Mouse (Mus musculus) gastrocnemius, adult 8-10 months (tissue): ENCODE measurements around the gene Crip3. TPM values are rescaled to one million over a fixed set of nuclear protein-coding genes. Genes with fewer than 3 reads are reported as not detected.

Experiments used
- DNase-seq, 2 experiments: peaks; one replicate each; pipeline ENCODE4 v3.0.0; 2022; ENCODE audit warnings: low spot score in 2 of 2
- total RNA-seq, 4 experiments: library from RNA; stranded (reverse); gene quantifications; 2 replicates each; pipeline ENCODE4 v1.2.4; 2022

Crip3 gene
- total RNA-seq, 4 experiments from 2014 or later = 0.40 to 1.5 TPM; not detected in 2

DNA sequence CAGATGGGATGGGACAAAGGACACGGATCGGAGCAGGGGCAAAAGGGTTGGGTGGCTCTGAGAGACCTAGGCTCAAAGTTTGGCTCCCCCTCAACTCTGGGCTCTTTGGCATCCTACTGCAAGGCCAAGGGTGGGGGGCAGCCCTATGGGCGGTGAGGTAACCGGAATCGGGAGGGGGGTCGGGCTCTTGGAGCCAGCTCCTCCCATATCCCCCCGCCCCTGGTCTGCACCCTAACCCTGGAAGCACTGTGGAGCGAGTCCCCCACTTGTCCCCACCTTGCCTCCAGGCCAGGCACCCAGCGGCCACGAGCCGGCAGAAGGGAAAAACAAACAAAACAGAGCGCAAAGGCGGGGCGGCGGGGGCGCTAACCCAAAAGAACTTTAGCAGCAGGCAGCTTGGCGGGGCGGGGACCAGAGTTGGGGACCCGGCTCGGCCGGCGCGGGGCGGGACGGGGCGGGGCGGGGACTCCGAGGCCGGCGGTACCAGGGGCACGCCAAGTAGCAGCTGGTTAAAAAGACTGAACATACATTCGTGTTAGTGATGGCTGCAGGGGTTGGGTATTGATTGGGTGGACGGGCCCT, 26.5 kb downstream of the Crip3 start:
- no peak for DNase-seq

DNA sequence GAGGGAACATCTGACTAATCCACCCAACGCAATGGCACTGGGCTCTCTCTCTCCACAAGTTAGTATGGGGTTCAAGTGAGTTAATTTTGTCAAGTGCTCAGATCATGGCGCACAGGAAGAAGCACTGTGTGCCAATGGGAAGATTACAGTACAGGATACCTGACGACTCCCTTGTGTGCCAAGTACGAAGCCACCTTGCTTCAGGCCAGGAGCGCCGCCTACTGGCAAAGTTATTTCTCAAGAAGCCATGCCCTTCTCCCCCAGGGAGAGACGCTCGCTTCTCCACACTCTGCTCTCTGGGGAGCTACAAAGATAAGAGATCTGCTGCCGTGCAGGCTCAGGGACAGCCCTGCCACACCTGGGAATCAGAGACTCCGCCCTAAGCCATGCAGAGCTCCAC, 29.1 kb downstream of the Crip3 start:
- DNase-seq = peak; percentile 46 to 47

DNA sequence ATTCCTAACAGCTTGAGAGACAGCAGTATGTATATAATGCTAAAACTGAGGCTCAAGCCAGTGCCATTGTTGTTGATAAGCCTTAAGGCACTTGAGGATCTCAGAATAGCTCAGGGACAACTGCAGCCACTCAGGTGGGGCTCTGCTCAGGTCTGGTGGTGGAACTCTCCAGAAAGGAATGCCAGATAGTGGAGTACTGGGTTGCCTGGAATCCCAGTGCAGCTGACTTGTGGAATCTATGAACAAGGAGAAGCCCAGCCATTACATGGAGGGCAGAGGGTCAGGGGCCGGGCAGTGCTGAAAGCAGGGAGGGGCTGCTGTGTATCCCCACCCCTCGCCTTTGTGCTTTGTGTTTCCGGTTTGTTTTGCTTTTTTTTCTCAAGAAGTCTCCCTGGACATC, 29.7 kb downstream of the Crip3 start:
- DNase-seq = no peak

DNA sequence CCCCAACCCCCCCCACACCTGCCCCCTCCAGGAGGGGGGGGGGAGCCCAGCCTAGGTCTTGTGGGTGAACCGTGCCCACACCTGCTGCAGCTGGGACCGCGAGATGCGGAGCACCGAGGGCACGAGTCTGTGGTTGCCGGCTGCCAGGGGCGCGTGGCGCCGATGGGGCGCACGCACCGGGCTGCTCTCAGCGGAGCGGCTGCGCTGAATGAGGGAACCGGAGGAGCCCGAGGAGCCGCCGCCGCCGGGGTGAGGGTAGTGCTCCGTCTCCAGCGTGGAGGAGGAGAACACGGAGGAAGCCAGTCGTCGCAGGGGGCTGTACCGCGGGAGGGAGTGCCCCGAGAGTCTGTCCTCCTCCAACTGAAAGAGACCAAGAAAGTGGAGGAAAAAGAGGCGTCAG, 31.9 kb downstream of the Crip3 start:
- DNase-seq = no peak

DNA sequence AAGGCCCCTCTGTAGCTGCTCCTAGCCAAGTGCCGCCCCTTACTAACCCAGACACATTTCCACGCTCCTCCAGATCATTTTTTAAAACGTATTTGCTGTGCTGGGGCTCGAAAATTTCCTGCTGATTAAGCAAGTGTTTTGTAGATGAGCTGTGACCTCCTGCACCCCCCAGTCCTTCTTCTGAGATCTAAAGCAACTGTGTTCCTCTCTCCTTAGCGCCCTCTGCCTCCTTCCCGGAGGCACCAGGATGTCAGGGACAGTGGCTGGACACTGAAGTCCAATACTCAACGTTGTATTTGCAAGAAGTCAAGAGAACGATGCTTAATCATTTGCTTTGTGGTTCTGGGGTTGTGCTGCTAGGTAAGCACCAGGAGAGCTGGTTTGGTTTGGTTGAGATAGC, 32.6 kb downstream of the Crip3 start:
- DNase-seq = no peak

DNA sequence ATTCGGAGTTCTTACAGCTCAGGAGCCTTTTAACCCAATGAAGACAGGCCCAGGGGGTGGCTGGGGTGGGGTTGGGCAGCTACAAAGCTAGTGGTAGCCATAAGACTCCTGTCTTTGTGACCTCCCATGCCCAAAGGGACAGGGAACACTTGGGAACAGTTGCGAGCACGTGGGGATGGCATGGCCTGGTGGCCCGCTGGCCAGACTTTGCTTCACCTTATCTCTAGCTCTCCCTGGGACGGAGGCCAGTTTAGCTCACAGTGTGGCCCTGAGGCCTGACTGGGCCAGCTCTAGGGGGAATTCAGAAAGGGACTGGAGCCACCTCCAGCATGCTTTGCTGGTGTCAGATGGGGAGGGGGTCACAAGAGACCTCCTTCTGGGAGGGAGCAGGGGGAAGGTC, 33.5 kb downstream of the Crip3 start:
- no peak for DNase-seq

DNA sequence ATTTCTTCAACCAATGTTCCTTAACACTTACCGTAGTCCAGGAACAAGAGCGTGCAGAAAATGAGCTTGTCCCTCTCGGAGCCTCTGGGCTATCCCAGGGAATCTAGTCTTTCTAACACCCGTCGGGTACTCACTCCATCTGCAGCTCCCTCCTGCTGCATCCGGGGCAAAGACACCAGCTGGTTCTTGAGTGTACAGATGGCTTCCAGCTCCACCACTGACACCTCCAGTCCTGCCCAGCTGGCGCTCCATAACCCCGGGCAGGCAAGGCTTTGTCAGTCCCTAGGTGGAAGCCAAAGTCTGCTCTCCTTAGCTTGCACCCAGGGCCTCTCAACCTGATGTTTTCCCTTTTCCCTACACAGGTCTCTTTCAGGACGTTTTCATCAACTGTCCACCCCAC, 39.1 kb downstream of the Crip3 start:
- DNase-seq = no peak

DNA sequence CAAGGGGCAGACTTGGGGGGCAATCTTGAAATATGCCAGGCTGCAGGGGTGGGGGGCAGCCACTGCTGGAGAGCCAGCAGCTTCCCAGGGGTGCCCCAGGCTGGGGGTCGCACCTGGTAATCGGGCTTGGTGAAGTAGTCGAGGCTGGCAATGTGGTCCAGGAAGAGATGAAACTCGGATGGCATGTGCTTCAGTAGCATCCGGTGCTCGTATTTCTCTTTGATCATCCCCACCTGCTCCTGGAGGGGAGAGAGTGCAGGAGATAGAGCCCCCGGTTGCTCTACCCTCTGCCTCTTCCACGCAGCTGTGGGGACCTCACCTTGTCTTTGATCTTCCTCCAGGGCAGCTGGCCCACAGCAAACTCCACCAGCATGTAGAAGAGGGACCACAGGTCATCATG, 47.9 kb downstream of the Crip3 start:
- no peak for DNase-seq

DNA sequence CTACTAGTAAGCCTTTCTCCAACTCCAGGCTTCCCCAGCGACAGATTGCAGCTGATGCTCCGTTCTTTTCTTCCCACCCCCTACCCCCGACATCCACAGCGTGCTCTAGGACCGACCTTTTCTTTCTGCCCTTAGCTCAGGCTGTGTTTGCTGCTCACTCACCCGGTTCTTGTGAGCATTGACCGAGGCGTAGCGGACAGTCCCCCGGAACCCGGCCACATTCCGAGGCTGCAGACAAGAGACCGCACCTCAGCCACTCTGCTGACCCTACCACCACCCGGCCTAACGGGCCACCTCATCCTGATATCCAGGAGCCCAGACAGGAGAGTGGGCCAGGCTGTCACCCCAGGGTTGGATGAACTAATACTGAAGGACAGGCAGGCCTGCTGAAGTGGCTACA, 48.6 kb downstream of the Crip3 start:
- DNase-seq = no peak

Other genes with a start within 250 kb of the Crip3 start
- 10 to 100 TPM; 12.3 to 16.2 (median 14.3) TPM for gene Polh, start 226.3 kb upstream of the Crip3 start, total RNA-seq
- 10 to 100 TPM in 2 of 4 experiments, 1 to 10 TPM in 2; 8.0 to 10.3 (median 9.6) TPM for gene Xpo5, start 226.1 kb upstream of the Crip3 start, total RNA-seq
- gene Polr1c, start 180.9 kb upstream of the Crip3 start, total RNA-seq = 10 to 100 TPM; 12.9 to 20.4 (median 16.6) TPM
- 10 to 100 TPM; 56.2 to 75.3 (median 61.7) TPM for gene Yipf3, start 180.8 kb upstream of the Crip3 start, total RNA-seq
- not detected for gene Lrrc73, start 175.4 kb upstream of the Crip3 start, total RNA-seq
- gene Tjap1, start 145.9 kb upstream of the Crip3 start, total RNA-seq = 10 to 100 TPM; 35.8 to 40.7 (median 37.8) TPM
- under 1 TPM in 1 of 4 experiments, not detected in 3; 0.19 TPM for gene Dlk2, start 131.5 kb upstream of the Crip3 start, total RNA-seq
- 1 to 10 TPM; 2.0 to 4.1 (median 2.4) TPM for gene Abcc10, start 100.6 kb upstream of the Crip3 start, total RNA-seq
- 10 to 100 TPM; 12.4 to 15.7 (median 13.4) TPM for gene Zfp318, start 45.2 kb upstream of the Crip3 start, total RNA-seq
- gene Slc22a7, start 9.5 kb downstream of the Crip3 start, total RNA-seq = not detected
- under 1 TPM; 0.05 to 0.16 (median 0.08) TPM for gene Ttbk1, start 58.7 kb downstream of the Crip3 start, total RNA-seq
- 1 to 10 TPM; 5.2 to 8.5 (median 7.1) TPM for gene Dnph1, start 67.8 kb downstream of the Crip3 start, total RNA-seq
- 10 to 100 TPM; 15.2 to 16.6 (median 15.4) TPM for gene Cul9, start 117.5 kb downstream of the Crip3 start, total RNA-seq
- 10 to 100 TPM; 81.6 to 89.5 (median 87.8) TPM for gene Srf, start 127.2 kb downstream of the Crip3 start, total RNA-seq
- gene Ptk7, start 200.6 kb downstream of the Crip3 start, total RNA-seq = under 1 TPM; 0.15 to 0.38 (median 0.30) TPM
- gene Klc4, start 217.1 kb downstream of the Crip3 start, total RNA-seq = 10 to 100 TPM; 13.2 to 14.4 (median 13.5) TPM
- 100 to 1,000 TPM in 2 of 4 experiments, 10 to 100 TPM in 2; 88.6 to 106 (median 98.1) TPM for gene Mrpl2, start 217.3 kb downstream of the Crip3 start, total RNA-seq
- 1 to 10 TPM; 2.7 to 3.7 (median 3.0) TPM for gene Cul7, start 221.4 kb downstream of the Crip3 start, total RNA-seq
- gene Rrp36, start 245.4 kb downstream of the Crip3 start, total RNA-seq = 10 to 100 TPM in 1 of 4 experiments, 1 to 10 TPM in 3; 8.7 to 10.7 (median 9.2) TPM
- gene Mea1, start 249.9 kb downstream of the Crip3 start, total RNA-seq = 10 to 100 TPM; 36.9 to 42.6 (median 39.8) TPM